Mouse (Mus musculus): ENCODE measurements around the gene Dusp11.
A peak's percentile ranks its signal among the peaks of the same experiment; 100 is the strongest.
"Not testable (repeated sequence)": the region's sequence is repeated elsewhere in the genome, so short reads cannot be mapped to it uniquely, and the experiment has no call there.

Dusp11 gene

DNA sequence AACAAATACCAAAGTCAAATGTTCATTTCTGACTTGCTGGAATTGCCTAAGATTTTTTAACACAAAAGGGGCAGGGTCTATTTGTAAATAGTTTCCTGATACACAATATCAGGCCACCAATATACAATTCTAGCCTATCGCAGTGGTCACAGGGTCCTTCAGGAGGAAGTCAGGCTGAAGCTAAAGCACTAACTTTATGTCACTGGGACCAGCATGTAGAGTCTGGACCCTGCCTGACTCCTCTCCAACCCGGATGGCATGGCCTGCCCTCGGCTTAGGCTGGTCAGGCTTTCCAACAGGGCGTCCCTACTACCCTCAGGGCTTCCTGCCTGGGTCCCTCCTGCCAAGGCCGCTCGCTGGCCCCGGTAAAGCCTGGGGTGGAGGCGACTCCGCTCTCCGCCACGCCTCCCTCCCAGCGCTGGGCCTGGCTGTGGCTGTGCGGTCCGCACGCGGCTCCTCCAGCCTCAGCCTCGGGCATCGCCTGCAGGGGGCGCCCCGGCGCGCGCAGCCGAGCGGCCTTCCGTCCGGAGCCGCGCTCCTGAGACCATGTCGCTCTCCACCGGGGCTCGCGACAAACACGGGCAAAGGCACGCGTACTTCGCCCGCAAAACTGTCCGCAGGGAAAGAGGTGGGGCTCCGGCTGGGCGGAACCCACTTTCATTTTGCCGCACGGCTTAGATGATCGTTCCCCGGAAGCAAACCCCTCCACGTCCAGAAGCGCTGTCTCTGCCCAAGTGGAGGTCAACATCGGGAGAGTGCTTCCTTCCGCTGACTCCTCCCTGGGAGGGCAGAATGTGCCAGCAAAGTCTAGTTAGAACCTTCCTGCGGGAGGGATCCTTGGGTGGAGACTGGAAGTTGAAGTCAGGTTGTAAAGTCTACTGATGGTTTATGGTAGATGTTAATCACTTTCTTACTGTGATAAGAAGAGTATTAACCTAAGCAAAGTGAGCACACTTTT, 24.7 kb downstream of the Dusp11 start:
- DNase-seq (ENCODE audit: low spot score in 2 of 2), result peak; percentile 82 to 83

DNA sequence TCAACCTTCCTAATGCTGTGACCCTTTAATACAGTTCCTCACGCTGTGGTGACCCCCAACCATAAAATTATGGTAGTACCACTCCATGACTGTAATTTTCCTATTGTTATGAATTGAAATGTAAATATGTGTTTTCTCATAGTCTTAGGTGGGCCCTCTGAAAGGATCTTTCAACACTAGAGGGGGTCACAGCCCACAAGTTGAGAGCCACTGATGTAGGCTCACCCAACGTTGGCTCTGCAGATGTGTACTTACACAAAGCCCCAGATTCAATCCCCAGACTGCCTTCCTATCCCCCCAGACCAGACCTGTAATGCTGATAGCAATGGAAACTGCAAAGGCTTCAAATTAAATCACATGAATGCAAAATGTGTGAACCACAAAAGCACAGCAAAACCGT, 25.8 kb downstream of the Dusp11 start:
- DNase-seq (ENCODE audit: low spot score in 2 of 2), result no peak

DNA sequence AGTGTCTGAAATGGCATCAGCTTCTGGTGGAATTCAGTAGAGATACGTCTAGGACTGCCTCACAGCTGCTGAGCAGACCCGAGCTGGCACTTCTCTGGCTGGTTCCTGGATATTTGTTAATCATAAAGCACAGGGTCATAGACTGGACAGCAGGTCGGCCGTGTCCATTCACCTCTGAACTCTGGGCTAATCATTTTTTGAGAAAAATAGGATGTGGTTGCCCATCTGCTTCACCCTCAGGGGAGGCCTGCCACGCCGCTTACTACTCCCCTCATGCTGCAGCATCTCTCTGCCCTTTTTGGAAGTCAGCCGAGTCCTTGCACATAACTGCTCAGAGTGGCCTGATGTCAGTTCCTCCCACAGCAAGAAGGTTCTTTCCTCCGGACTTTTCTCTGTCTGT, 27.4 kb downstream of the Dusp11 start:
- no peak for DNase-seq (ENCODE audit: low spot score in 2 of 2)

DNA sequence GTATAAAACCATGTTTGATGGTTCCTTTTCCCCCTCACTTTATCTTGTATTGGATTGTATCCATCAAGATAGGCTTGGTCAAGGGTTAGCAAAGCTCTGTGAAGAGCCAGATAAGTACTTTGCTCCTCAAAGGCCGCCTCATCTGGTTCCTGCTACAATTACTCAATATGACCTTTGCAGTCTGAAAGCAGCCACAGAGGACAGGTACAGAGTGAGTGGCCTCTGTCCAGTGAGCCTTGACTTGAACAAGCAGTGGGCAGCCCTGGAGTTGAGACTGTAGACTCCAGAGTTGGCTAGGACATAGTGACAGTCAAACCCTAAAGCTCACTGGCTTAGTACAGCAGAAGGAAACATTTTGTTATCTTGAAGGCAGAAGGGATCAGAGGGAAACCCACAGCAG, 32.2 kb downstream of the Dusp11 start:
- no peak for DNase-seq (ENCODE audit: low spot score in 2 of 2)

DNA sequence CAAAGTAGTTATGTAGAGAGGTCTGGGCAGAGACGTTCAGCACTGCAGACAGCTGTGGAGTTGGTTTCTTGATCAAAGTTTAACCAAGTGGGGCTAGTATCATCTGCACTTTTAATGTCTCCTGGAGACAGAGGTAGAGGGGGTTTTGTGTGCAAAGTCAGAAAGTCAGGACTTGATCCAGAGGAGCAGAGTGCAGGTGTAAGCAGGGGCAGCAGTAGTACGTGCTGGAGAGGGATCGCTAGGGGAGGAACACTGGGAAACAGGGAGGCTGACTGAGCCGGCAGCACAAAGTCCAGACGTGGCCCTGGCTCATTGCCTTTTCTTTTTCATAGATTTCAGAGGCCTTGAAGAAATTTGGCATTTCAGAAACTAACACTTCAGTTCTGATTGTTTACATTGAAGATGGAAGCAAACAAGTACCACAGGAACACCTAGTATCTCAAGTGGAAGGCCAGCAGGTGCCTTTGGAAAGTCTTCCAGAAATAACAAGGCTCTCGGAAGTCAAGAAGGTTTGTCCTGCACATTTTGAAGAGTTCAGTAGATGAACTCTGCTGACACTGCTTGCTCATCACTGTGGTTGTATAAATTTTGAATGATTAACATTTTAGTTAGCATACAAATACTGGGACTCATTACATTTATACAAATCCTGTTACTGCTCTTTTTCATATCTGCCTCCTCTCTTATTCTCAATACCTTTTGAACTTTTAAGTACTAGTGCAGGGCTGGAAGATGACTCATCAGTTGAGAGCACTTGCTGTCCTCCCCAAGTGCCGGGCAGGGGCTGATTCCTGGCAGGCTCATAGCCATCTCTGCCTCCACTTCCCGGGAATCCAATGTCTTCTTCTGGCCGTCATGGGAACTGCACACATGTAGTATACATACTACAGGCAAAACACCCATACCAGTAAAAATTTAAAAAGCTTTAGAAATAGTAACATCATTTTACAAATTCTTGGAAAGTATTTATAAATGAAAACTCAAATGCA, 33.7 kb downstream of the Dusp11 start:
- no peak for DNase-seq (ENCODE audit: low spot score in 2 of 2)

DNA sequence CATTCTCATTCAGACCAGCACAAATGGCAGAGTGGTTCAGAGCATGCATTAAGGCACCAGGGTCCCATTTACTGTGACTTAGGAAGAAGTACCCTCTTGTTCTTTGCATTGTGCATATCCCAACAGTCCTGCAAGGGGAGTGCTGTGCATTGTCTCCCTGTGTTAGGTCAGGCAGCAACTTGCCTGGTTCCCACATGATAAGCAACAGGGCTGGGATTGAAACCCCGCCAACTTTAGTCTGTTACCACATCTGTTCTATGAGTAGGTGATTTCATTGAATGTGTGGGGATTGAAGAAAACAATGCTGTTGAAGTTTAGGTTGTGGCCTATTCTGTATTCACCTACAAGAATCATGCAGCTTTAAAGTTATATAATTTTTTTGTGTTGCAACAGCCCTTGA, 34.8 kb downstream of the Dusp11 start:
- DNase-seq (ENCODE audit: low spot score in 2 of 2), result no peak

DNA sequence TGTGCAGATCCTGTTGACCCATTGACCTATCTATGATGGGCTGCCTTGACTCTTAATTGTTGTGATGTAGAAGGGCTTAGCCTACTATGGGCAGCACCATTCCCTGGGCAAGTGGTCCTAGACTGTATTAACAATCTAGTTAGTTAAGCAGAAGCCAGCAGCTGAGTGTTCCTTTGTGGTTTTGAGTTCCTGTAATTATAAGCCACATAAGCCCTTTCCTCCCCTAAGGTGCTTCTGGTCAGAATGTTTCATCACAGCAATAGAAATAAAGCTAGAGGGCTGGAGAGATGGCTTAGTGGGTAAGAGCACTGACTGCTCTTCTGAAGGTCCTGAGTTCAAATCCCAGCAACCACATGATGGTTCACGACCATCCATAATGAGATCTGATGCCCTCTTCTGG, 37.8 kb downstream of the Dusp11 start:
- no peak for DNase-seq (ENCODE audit: low spot score in 2 of 2)

DNA sequence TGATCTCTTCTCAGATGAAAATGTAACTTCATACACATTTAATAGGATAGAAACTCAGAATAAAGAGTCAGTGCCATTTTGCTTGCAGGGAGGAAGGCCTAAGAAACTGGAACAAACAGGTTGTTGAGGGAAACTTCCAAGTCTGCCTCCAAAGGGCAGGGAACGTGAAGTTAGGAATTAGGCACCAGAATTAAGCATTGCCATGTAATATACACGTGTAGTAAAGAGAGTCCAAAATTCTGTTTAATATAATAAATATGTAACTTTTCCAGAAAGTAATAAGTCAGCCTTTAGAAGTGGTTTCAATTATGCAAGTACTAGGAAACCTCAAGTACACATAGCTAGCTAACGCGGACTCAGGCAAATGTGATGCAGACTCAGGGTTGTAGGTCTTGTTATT, 42.1 kb downstream of the Dusp11 start:
- DNase-seq (ENCODE audit: low spot score in 2 of 2), result no peak

DNA sequence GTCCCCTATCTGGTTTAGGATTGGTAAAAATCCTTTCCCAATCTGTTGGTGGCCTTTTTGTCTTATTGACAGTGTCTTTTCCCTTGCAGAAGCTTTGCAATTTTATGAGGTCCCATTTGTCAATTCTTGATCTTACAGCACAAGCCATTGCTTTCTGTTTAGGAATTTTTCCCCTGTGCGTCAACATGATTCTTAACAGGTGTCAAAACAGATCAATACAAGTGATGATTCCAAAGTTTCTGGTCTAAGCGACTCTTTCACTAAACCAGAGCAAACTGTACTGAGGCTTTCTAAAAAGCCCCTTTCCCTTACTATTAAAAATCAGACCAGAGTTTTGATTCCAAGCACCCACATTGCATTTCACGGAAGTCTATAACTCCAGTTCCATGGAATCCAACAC, 43.1 kb downstream of the Dusp11 start:
- not testable (repeated sequence) for DNase-seq (ENCODE audit: low spot score in 2 of 2)

DNA sequence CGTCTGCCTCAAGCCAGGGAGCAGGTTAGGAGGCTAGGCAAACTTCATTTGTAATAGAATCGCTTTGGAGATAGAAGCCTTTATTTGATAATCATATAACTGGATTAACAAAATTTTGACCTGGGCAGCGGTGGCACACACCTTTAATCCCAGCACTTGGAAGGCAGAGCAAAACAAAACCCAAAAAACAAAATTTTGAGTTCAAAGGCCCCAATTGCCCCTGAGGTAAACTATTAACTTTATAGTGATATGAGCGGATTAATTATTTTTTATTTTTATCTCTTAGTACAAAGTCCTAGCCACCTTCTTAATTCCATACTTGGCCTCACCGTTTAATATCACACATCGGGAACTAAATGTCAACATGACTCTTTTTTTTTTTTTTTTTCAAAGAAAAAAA, 44.9 kb downstream of the Dusp11 start:
- DNase-seq (ENCODE audit: low spot score in 2 of 2), result no peak

DNA sequence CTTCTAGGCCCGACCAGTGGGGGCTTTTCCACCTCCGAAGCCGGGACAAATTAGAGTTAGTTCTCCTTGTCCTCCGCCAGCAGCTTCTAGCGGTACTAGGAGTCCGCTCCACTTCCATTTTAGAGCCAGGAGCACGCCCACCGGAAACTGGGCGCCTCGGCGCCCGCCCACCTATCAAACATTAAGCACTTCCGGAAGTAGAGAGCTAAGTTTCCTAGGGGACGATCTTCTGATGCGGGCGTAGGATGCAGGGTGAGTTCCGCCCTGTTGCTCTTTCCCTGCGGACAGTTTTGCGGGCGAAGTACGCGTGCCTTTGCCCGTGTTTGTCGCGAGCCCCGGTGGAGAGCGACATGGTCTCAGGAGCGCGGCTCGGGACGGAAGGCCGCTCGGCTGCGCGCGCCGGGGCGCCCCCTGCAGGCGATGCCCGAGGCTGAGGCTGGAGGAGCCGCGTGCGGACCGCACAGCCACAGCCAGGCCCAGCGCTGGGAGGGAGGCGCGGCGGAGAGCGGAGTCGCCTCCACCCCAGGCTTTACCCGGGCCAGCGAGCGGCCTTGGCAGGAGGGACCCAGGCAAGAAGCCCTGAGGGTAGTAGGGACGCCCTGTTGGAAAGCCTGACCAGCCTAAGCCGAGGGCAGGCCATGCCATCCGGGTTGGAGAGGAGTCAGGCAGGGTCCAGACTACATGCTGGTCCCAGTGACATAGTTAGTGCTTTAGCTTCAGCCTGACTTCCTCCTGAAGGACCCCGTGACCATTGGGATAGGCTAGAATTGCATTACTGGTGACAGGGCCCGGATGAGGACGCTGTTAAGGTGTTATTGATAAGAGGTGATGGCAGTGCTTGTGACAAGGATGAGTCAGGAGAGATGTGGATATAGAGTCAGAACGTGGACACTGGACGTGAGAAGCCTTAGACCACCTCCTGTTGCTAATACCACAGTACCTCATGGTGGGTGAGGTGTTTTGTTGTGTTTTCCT, 45.6 kb downstream of the Dusp11 start, which contains the start of gene Nat8f1:
TSS of gene Nat8f1 (minus strand) at position 149 of the 975 bp plus-strand sequence.
- peak; percentile 84 to 87 for DNase-seq (ENCODE audit: low spot score in 2 of 2)

DNA sequence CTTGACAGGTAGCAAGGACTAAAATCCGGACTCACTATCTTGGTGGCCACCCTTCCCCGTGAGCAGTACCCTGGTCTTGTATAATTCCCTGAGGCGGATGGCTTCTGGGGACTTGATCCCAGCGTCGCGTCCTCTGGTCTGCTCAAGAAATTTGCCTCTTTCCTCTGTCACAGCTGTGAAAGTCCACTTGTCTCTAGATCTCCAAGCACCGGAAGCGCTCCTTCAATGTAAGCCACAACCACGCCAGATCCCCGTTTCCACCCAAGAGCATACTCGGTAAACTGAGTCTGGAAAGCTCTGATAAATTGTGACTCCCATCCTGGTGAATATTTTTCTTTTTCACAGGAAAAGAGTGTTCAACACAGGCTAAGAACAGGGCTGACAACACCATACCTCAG, 46.3 kb downstream of the Dusp11 start:
- DNase-seq (ENCODE audit: low spot score in 2 of 2), result peak in 1 of 2 experiments; percentile 19

DNA sequence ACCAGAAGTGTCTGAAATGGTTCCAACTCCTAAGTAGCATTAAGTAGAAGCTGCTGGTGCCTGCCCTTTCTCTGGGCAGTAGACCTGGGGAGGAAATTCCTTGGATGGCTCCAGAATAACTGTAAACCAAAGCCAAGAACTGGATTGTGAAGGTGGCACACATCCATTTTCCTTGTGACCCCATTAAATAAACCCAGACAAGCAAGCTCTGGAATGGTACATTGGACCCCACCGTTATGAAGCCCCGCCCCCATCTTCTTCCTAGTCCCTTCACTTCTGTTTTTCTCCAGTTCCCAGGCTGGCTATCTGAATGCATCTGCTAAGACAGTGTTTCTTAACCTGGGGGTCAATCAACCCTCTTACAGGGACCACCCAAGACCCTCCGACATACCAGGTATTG, 49.9 kb downstream of the Dusp11 start, which contains the start of gene Tprkb:
TSS of gene Tprkb (plus strand) at position 279 of the 400 bp plus-strand sequence.
- DNase-seq (ENCODE audit: low spot score in 2 of 2), result no peak

DNA sequence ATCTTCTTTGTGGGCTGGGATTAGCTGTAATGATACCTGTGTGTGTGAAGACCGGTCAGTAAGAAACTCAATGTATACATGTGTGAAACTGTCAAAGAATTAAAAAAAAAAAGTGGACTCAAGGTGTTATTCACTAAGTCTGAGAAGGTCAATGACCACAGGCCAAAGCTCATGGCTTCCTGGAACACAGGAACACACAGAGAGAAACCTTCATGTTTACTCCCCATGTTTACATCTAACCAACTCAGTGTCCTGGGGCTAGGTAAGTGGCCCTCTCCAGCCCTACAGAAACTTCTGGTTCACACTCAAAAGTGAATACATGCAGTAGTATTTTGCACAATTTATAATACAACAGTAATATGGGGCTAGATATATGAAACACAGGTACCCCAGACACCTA, 51.8 kb downstream of the Dusp11 start:
- no peak for DNase-seq (ENCODE audit: low spot score in 2 of 2)

DNA sequence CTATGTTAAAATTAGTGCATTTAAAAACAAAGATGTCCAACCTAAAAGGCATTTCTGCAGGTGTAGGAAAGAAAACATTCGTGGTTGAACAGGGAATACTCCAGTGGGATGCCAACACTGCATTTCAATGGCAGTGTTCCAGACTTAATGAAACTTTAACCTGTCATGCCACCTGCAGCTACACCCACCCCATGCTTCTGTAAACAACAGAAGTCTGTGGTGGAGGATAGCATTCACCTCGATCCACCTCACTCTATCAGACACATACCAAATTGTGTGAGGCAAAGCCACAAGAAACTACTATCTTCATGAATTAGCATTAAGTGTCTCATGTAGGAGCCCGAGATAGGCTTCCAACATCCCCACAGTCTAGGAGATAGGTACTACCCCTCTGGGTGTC, 53.1 kb downstream of the Dusp11 start:
- no peak for DNase-seq (ENCODE audit: low spot score in 2 of 2)

DNA sequence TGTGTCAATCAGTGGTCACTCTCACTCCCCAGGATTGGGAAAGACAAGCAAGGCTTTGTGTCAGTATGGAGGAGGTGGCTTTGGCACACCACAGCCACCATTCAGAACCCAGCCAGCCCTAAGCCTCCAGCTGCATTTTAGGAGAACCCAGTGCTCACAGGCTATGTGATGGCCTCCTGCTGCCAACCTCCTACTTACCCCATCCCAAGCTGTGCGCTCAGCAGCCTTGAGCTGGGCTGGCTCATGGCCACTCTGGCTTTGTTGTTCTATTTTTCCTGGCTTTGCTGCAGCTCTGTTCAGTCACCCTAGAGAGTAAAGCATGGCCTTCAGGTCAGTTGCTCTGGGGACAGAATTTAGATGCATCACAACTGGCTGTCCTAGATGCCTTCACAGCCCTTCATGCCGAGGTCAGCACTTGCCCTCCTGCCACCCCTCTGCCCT, 54.5 kb downstream of the Dusp11 start:
- not testable (repeated sequence) for DNase-seq (ENCODE audit: low spot score in 2 of 2)

DNA sequence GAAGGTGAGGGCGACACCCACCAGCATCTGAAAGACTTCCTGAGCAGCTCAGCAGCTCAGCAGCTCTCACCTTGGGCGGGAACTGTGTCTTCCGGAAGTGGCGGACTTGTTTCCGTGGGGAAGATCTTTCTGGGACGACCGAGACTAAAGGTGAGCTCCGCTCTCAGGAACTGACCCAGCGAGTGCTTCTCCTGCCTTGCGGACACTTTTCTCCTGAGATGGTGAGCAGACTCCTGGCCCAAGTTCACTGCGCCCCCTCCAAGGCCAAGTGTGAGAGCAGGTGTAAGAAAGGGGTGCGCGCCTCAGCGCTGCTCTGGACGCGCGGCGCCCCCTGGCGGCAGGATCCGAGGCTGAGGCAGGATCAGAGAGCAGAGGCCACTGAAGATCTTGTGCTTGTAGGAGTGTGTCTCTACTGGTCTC, 56.8 kb downstream of the Dusp11 start, which contains the start of gene Nat8f4:
TSS of gene Nat8f4 (minus strand) at position 243 of the 420 bp plus-strand sequence.
- DNase-seq (ENCODE audit: low spot score in 2 of 2), result peak; percentile 47 to 78

DNA sequence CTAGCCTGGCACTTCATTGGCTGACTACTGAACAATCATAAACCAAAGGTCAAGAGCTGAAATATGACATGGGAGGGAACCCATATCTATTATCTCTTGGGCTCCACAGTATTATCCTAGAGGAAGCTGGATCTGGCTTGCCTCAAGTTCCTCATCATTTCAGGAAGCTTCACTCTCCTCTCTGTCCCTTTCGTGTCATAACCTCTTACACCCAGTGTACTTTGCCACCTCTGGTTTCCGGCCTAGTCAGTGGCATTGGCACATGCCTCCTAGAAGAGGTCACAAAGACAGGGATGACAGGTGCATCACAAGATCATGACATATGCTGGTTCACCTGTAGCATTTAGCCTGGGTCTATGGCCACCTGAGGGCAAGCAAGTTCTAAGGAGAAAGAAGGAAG, 59.2 kb downstream of the Dusp11 start:
- DNase-seq (ENCODE audit: low spot score in 2 of 2), result no peak

DNA sequence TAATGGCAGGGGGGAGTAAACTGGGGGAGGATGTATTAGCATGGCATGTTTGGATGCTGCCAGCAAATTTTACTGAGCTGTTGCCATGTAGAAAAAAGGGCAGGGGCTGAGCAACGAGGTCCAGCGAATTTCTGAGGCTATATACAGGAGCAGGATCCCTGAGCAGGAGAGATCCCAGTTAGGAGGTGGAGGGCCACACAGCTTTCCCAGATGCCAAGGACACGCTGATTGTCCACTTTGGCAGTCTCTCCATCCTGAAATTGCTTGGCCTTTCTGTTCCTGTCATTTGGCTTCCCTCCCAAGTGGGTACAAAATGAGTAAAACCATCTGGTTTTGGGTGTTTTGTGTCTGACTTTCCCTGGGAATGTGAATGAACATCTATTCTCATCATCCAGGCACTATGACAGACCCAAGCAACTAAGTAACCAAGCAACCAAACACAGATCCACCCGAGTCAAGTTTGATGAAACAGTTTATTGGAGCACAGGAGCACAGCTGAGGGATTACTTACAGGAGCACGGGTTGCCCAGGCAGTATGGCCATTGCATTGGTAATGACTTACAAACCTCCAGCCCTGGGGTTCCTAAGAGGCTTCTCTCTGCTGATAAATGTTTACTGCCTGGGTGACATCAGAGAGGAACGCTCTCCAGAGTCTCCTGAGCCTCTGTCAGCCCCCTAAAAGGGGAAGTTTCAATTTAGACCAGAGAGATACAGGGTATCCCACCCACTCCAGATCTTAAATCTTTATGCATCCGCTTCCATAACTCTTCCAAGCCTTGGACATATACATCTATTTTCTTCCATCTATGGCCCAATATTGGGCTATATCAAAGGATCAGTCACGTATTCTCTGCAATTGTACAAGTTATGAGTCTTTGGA, 62.6 kb downstream of the Dusp11 start:
- DNase-seq (ENCODE audit: low spot score in 2 of 2), result not testable (repeated sequence)

All from urinary bladder, adult 18-20 months (tissue).